Comparison of ENCODE assay signal across 15 mouse cellular contexts in genomic region chr2:158591286-158591685, GRCm38 (mm10). TPM values are rescaled to one million over a fixed set of nuclear protein-coding genes. Genes with fewer than 3 reads are reported as not detected.
A peak's percentile ranks its signal among the peaks of the same experiment; 100 is the strongest.
DNase-seq lines count a peak whose midpoint lies in the region; ATAC-seq lines count a peak whose summit lies in the region.
"Had no signal": no experiment of that assay in that cellular context is flagged by ENCODE, and none has a peak within 500 bp of the region (broad histone marks: within the 10 kb centered on the region; RNA-seq: fewer than 3 reads in every experiment).

No protein-coding gene starts in this region.

- peak; percentile 33; the same call in 1 of the 2 replicates for ATAC-seq in forebrain, embryonic 14.5 days
- peak; percentile 39; the same call in 1 of the 2 replicates for ATAC-seq in hindbrain, embryonic 12.5 days (ENCODE audit: low FRiP score)
- ATAC-seq in midbrain, embryonic 15.5 days (replicated peaks): peak; percentile 48; the same call in 1 of the 2 replicates
- ATAC-seq in heart, embryonic 12.5 days (ENCODE audit: insufficient number of reproducible peaks, low FRiP score): no peak
- ATAC-seq: intestine, embryonic 15.5 days had no signal

- H3K9me3 ChIP-seq in forebrain, embryonic 14.5 days (replicated peaks; ENCODE audit: control insufficient read depth, low read length): no peaks in the 10 kb centered on the region
- no peaks in the 10 kb centered on the region for H3K9me3 ChIP-seq in forebrain, embryonic 10.5 days
- H3K9me3 ChIP-seq in hindbrain, embryonic 12.5 days (replicated peaks): no peaks in the 10 kb centered on the region
- H3K9me3 ChIP-seq in midbrain, embryonic 15.5 days: no peaks in the 10 kb centered on the region
- H3K9me3 ChIP-seq in heart, embryonic 12.5 days (replicated peaks): no peaks in the 10 kb centered on the region
- H3K9me3 ChIP-seq: intestine, embryonic 15.5 days had no signal

- no peak overlapping the region for H3K27ac ChIP-seq in forebrain, embryonic 14.5 days (ENCODE audit: low read depth, low read length)
- no peak overlapping the region for H3K27ac ChIP-seq in forebrain, embryonic 10.5 days
- H3K27ac ChIP-seq in hindbrain, embryonic 12.5 days: peak overlapping the region; percentile 37; the same call in 1 of the 2 replicates
- H3K27ac ChIP-seq in midbrain, embryonic 15.5 days: no peak overlapping the region
- H3K27ac ChIP-seq in heart, embryonic 12.5 days (ENCODE audit: poor library complexity, severe bottlenecking): no peak overlapping the region
- H3K27ac ChIP-seq: intestine, embryonic 15.5 days; stomach, postnatal 0 days had no signal

- no peak overlapping the region for H3K4me3 ChIP-seq in forebrain, embryonic 14.5 days (ENCODE audit: low read depth, low read length)
- H3K4me3 ChIP-seq in forebrain, embryonic 10.5 days: no peak overlapping the region
- H3K4me3 ChIP-seq in hindbrain, embryonic 12.5 days: no peak overlapping the region
- H3K4me3 ChIP-seq in midbrain, embryonic 15.5 days: no peak overlapping the region
- H3K4me3 ChIP-seq in heart, embryonic 12.5 days: no peak overlapping the region
- H3K4me3 ChIP-seq: intestine, embryonic 15.5 days had no signal

- H3K36me3 ChIP-seq in forebrain, embryonic 14.5 days (ENCODE audit: control insufficient read depth, insufficient read depth, low read length): no peaks in the 10 kb centered on the region
- no peaks in the 10 kb centered on the region for H3K36me3 ChIP-seq in forebrain, embryonic 10.5 days (replicated peaks)
- H3K36me3 ChIP-seq in hindbrain, embryonic 12.5 days: no peaks in the 10 kb centered on the region
- H3K36me3 ChIP-seq in midbrain, embryonic 15.5 days (replicated peaks): no peaks in the 10 kb centered on the region
- H3K36me3 ChIP-seq in heart, embryonic 12.5 days: no peaks in the 10 kb centered on the region
- H3K36me3 ChIP-seq: intestine, embryonic 15.5 days had no signal

- H3K9ac ChIP-seq in forebrain, embryonic 14.5 days (ENCODE audit: low read length): no peak overlapping the region
- H3K9ac ChIP-seq in hindbrain, embryonic 12.5 days: no peak overlapping the region
- no peak overlapping the region for H3K9ac ChIP-seq in midbrain, embryonic 15.5 days
- no peak overlapping the region for H3K9ac ChIP-seq in heart, embryonic 12.5 days
- H3K9ac ChIP-seq: intestine, embryonic 15.5 days had no signal

- no peak for DNase-seq in forebrain, embryonic 14.5 days (ENCODE audit: low spot score)
- DNase-seq in forebrain, embryonic 10.5 days (ENCODE audit: extremely low spot score, low spot score): no peak
- DNase-seq in ZHBTc4 (ENCODE audit: low read depth, low spot score) (peak; percentile 92), adipocyte (ENCODE audit: low spot score) (no peak)
- no peak for DNase-seq in kidney, adult 11 months
- DNase-seq: adrenal gland, adult 8-10 months; gastrocnemius, postnatal 25 days; kidney, postnatal 25 days had no signal

- 66% methylated on average over 5 of the region's 5 CpGs for WGBS in forebrain, embryonic 14.5 days
- 58% methylated on average over 5 of the region's 5 CpGs for WGBS in forebrain, embryonic 10.5 days
- WGBS in hindbrain, embryonic 12.5 days: 33% methylated on average over 5 of the region's 5 CpGs
- WGBS in midbrain, embryonic 15.5 days: 44% methylated on average over 5 of the region's 5 CpGs
- 50% methylated on average over 5 of the region's 5 CpGs for WGBS in heart, embryonic 12.5 days

- no peaks in the 10 kb centered on the region for H3K27me3 ChIP-seq in forebrain, embryonic 14.5 days (replicated peaks; ENCODE audit: control insufficient read depth, insufficient read depth, low read length)
- peaks cover 41% of the 10 kb centered on the region for H3K27me3 ChIP-seq in forebrain, embryonic 10.5 days (ENCODE audit: poor library complexity, severe bottlenecking)
- peaks cover 18% of the 10 kb centered on the region for H3K27me3 ChIP-seq in hindbrain, embryonic 12.5 days
- H3K27me3 ChIP-seq in midbrain, embryonic 15.5 days (replicated peaks): no peaks in the 10 kb centered on the region
- H3K27me3 ChIP-seq in heart, embryonic 12.5 days (replicated peaks): peaks cover 48% of the 10 kb centered on the region

- peaks cover 39% of the 10 kb centered on the region for H3K4me1 ChIP-seq in forebrain, embryonic 14.5 days (ENCODE audit: control insufficient read depth, insufficient read depth, low read length)
- peaks cover 39% of the 10 kb centered on the region for H3K4me1 ChIP-seq in forebrain, embryonic 10.5 days
- H3K4me1 ChIP-seq in hindbrain, embryonic 12.5 days: peaks cover 31% of the 10 kb centered on the region
- peaks cover 28% of the 10 kb centered on the region for H3K4me1 ChIP-seq in midbrain, embryonic 15.5 days
- H3K4me1 ChIP-seq in heart, embryonic 12.5 days (replicated peaks): no peaks in the 10 kb centered on the region
- H3K4me1 ChIP-seq: intestine, embryonic 15.5 days had no signal

- H3K4me2 ChIP-seq in forebrain, embryonic 14.5 days (ENCODE audit: low read length): no peak overlapping the region
- no peak overlapping the region for H3K4me2 ChIP-seq in hindbrain, embryonic 12.5 days (replicated peaks)
- H3K4me2 ChIP-seq in midbrain, embryonic 15.5 days: no peak overlapping the region
- no peak overlapping the region for H3K4me2 ChIP-seq in heart, embryonic 12.5 days
- H3K4me2 ChIP-seq: intestine, embryonic 15.5 days had no signal

RNA-seq across cellular contexts. Expression of gene Slc32a1, which starts 19.3 kb away (rescaled TPM):
- 4.6 and 6.4 TPM in 2 replicates for polyA plus RNA-seq in forebrain, embryonic 14.5 days (2014; fragmentation: Nextera tagmentation; extraction: Ambion mirVana)
- polyA plus RNA-seq in forebrain, embryonic 10.5 days (2016; fragmentation: Nextera tagmentation; extraction: Ambion mirVana): 0.14 and 0.47 TPM in 2 replicates
- polyA plus RNA-seq in hindbrain, embryonic 12.5 days (2016; fragmentation: Nextera tagmentation; extraction: Ambion mirVana): 3.5 and 4.3 TPM in 2 replicates
- 9.8 and 10.5 TPM in 2 replicates for polyA plus RNA-seq in midbrain, embryonic 15.5 days (2015; fragmentation: Nextera tagmentation; extraction: Ambion mirVana)
- 0.08 TPM in 1 of 2 replicates, not detected in the other for polyA plus RNA-seq in heart, embryonic 12.5 days (2016; fragmentation: Nextera tagmentation; extraction: Ambion mirVana)
- polyA plus RNA-seq: heart, postnatal 0 days; intestine, embryonic 15.5 days; lung, embryonic 16.5 days; stomach, postnatal 0 days had no signal

RNA-seq across cellular contexts. Expression of gene Actr5, which starts 33.4 kb away (rescaled TPM):
- polyA plus RNA-seq in forebrain, embryonic 14.5 days (2014; fragmentation: Nextera tagmentation; extraction: Ambion mirVana): 10.4 and 12.8 TPM in 2 replicates
- 14.1 and 17.0 TPM in 2 replicates for polyA plus RNA-seq in forebrain, embryonic 10.5 days (2016; fragmentation: Nextera tagmentation; extraction: Ambion mirVana)
- 21.1 and 23.7 TPM in 2 replicates for polyA plus RNA-seq in hindbrain, embryonic 12.5 days (2016; fragmentation: Nextera tagmentation; extraction: Ambion mirVana)
- 11.7 and 12.8 TPM in 2 replicates for polyA plus RNA-seq in midbrain, embryonic 15.5 days (2015; fragmentation: Nextera tagmentation; extraction: Ambion mirVana)
- 10.1 and 11.1 TPM in 2 replicates for polyA plus RNA-seq in heart, embryonic 12.5 days (2016; fragmentation: Nextera tagmentation; extraction: Ambion mirVana)
